Mouse (Mus musculus) lung, adult 2 months (tissue): ENCODE data around the gene C2cd4c. TPM values are rescaled to one million over a fixed set of nuclear protein-coding genes. Genes with fewer than 3 reads are reported as not detected.

ENCODE experiments used
- DNase-seq: peaks from one replicate; pipeline ENCODE4 v3.0.0; 2022
- H3K4me1 ChIP-seq: fragments of 200-500 bp; 2 replicates; pipeline ENCODE4 v1.6.1; 2011; ENCODE audit warnings: low read length; ENCODE audit not compliant: control insufficient read depth, insufficient read depth
- H3K4me3 ChIP-seq: fragments of 200-500 bp; replicated peaks from 2 replicates; pipeline ENCODE3; 2011; ENCODE audit warnings: low read depth, mild to moderate bottlenecking, control low read depth, low read length; ENCODE audit errors: extremely low read depth
- CTCF ChIP-seq: fragments of 200-500 bp; IDR thresholded peaks from 2 replicates; pipeline ENCODE4 v1.5.1; 2011; ENCODE audit warnings: mild to moderate bottlenecking, low read length, control low read depth; ENCODE audit not compliant: insufficient read depth
- POLR2A ChIP-seq: fragments of 200-500 bp; IDR thresholded peaks from 2 replicates; pipeline ENCODE4 v1.6.1; 2011; ENCODE audit warnings: low read depth, mild to moderate bottlenecking, control low read depth, low read length, borderline replicate concordance; ENCODE audit errors: extremely low read depth
- WGBS: fragments of 180-500 bp; shearing (Covaris S2); methylation state at CpG from one replicate; pipeline ENCODE4 v1.1.7; 2018; 5-methylcytosine and 5-hydroxymethylcytosine counted together
- polyA plus RNA-seq: library from polyadenylated mRNA; depleted of rRNA; stranded (reverse); fragments of >200 nt; gene quantifications from 2 replicates; pipeline ENCODE4 v1.2.3, GENCODE M21; 2012

C2cd4c gene
- polyA plus RNA-seq, 1 experiment = not detected

- no peak for DNase-seq
- WGBS = 1% methylated on average over 116 of the region's 116 CpGs
Measured at GRCm38 (mm10) chr10:79637128-79638110, 23.6 kb upstream of the C2cd4c start, which contains the start of gene Shc2. TSS of gene Shc2 (minus strand) at chr10:79637918.

GRCm38 (mm10) chr10:79636287-79636686 lies 22.5 kb upstream of the C2cd4c start:
- WGBS = 81% methylated on average over 8 of the region's 8 CpGs
- TF ChIP-seq CTCF (no peak), POLR2A (no peak)

More at GRCm38 (mm10) chr10:79637128-79638110, 23.6 kb upstream of the C2cd4c start, which contains the start of gene Shc2:
- Histone ChIP-seq H3K4me3 (no peak within 1 kb of the TSS), H3K4me1 (no peaks in the 10 kb centered on the region)
- TF ChIP-seq POLR2A (no peak), CTCF (no peak)

GRCm38 (mm10) chr10:79633006-79633777 lies 19.4 kb upstream of the C2cd4c start:
- DNase-seq = no peak
- no peaks in the 10 kb centered on the region for H3K4me1 ChIP-seq
- WGBS = 69% methylated on average over 17 of the region's 17 CpGs
- no peak for TF ChIP-seq POLR2A
- no peak for TF ChIP-seq CTCF
- no peak overlapping the region for H3K4me3 ChIP-seq

More at GRCm38 (mm10) chr10:79636287-79636686, 22.5 kb upstream of the C2cd4c start:
- Histone ChIP-seq H3K4me1 (no peaks in the 10 kb centered on the region), H3K4me3 (no peak overlapping the region)
- DNase-seq = no peak

GRCm38 (mm10) chr10:79631432-79631831 lies 17.6 kb upstream of the C2cd4c start:
- 77% methylated on average over 4 of the region's 4 CpGs for WGBS
- DNase-seq = no peak
- H3K4me3 ChIP-seq = no peak overlapping the region
- TF ChIP-seq POLR2A (no peak), CTCF (no peak)
- H3K4me1 ChIP-seq = no peaks in the 10 kb centered on the region

GRCm38 (mm10) chr10:79628377-79628776 lies 14.6 kb upstream of the C2cd4c start:
- no peaks in the 10 kb centered on the region for H3K4me1 ChIP-seq
- TF ChIP-seq POLR2A (no peak), CTCF (no peak)
- 81% methylated on average over 5 of the region's 5 CpGs for WGBS
- DNase-seq = no peak
- no peak overlapping the region for H3K4me3 ChIP-seq

- no peak for DNase-seq
- TF ChIP-seq POLR2A (no peak), CTCF (no peak)
- Histone ChIP-seq H3K4me3 (no peak overlapping the region), H3K4me1 (no peaks in the 10 kb centered on the region)
- WGBS = 79% methylated on average over 10 of the region's 10 CpGs
Measured at GRCm38 (mm10) chr10:79626156-79626555, 12.3 kb upstream of the C2cd4c start.

- Histone ChIP-seq H3K4me3 (no peak overlapping the region), H3K4me1 (no peaks in the 10 kb centered on the region)
- no peak for DNase-seq
- WGBS = 70% methylated on average over 9 of the region's 9 CpGs
- TF ChIP-seq CTCF (no peak), POLR2A (no peak)
Measured at GRCm38 (mm10) chr10:79625398-79625797, 11.6 kb upstream of the C2cd4c start.

- no peak for DNase-seq
- 61% methylated on average over 12 of the region's 12 CpGs for WGBS
- H3K4me3 ChIP-seq = no peak overlapping the region
- TF ChIP-seq CTCF (no peak), POLR2A (no peak)
- H3K4me1 ChIP-seq = no peaks in the 10 kb centered on the region
Measured at GRCm38 (mm10) chr10:79623950-79624349, 10.1 kb upstream of the C2cd4c start.

GRCm38 (mm10) chr10:79616376-79616775 lies 2.6 kb upstream of the C2cd4c start:
- WGBS = 84% methylated on average over 5 of the region's 5 CpGs
- H3K4me3 ChIP-seq = no peak overlapping the region
- TF ChIP-seq POLR2A (no peak), CTCF (no peak)

More at GRCm38 (mm10) chr10:79616376-79616775, 2.6 kb upstream of the C2cd4c start:
- no peak for DNase-seq
- H3K4me1 ChIP-seq = peaks cover 5% of the 10 kb centered on the region; the same call in 1 of the 2 replicates
